Mouse (Mus musculus) liver (tissue): ENCODE measurements around the gene Mov10l1.

Experiments used
- DNase-seq: peaks from one replicate; pipeline ENCODE4 v3.0.0-alpha.2; 2020; ENCODE audit warnings: mixed read lengths

The Mov10l1 gene

DNA sequence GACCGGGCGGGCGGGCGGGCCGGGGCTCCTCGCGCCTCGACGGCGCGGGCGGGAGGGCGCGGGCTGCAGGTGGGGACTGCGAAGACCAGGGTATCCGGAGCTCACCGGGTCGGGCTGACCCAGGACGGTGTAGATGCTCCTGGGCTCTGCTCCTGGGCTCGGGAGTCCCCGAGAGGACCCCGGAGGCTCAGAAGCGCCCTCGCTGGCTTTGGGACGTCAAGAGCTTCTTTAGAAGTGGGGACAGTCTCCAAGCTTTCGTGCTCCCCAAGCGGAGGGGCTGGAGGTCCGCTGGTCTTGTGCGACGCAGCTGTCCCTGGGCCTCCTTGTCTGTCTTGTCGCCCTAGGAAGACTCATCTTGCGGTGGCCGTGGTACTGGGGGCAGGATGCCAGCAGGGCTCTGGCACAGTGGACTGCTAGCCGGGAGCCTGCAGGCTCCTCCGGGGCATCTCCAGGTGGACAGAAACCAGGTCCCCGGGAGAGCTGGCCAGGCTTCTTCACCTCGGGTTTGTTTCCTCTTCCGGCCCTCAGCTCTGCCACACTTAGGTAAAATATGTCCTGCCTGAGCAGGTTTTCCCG, 93.5 kb downstream of the Mov10l1 start:
- peak; percentile 41 for DNase-seq

DNA sequence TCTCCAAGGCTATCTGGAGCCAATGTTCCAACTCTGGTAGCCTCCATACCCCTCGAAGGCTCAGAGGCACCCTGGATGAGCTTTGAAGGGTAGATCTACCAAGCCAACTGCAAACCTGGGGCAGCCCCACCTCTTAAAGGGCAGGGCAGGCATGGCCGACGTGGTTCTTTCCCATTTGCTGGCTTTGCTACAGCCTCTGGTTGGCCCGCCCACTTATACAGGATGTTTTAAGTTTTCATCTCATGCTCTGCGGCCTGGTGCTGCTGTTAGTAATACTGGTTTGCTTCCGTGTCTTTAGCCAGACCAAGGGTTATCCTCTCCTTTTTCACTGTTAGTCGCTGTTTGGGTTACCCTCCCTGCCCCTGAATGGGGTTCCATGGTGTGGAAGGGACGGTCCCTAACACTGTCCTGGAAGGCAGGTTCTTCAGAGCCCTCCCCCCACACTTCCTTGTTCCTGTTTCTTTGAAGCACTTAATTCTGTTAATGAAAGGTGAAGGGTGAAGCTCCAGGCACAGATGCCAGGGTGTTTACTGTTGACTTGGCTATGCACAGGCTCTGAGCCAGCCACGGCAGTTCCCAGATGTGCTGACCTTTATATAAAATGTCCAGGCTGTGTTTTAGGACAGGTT, 95.6 kb downstream of the Mov10l1 start:
- DNase-seq = peak; percentile 71

GRCm38 (mm10) chr15:89083906-89084305, 101.2 kb downstream of the Mov10l1 start:
- DNase-seq = no peak

- no peak for DNase-seq
These were observed 102.1 kb downstream of the Mov10l1 start for GRCm38 (mm10) chr15:89084826-89085225.

- peak; percentile 92 for DNase-seq
These were observed 106.0 kb downstream of the Mov10l1 start, which contains the start of gene Selenoo for GRCm38 (mm10) chr15:89088607-89089247. TSS of gene Selenoo (plus strand) at chr15:89089084.

GRCm38 (mm10) chr15:89089248-89090051, 106.7 kb downstream of the Mov10l1 start:
- peak; percentile 35 for DNase-seq

- no peak for DNase-seq
These were observed 108.0 kb downstream of the Mov10l1 start for GRCm38 (mm10) chr15:89090662-89091061.

- DNase-seq = no peak
These were observed 109.5 kb downstream of the Mov10l1 start for GRCm38 (mm10) chr15:89092181-89092580.

GRCm38 (mm10) chr15:89097450-89097849, 114.7 kb downstream of the Mov10l1 start:
- no peak for DNase-seq

GRCm38 (mm10) chr15:89098616-89099015, 115.9 kb downstream of the Mov10l1 start:
- DNase-seq = no peak

DNA sequence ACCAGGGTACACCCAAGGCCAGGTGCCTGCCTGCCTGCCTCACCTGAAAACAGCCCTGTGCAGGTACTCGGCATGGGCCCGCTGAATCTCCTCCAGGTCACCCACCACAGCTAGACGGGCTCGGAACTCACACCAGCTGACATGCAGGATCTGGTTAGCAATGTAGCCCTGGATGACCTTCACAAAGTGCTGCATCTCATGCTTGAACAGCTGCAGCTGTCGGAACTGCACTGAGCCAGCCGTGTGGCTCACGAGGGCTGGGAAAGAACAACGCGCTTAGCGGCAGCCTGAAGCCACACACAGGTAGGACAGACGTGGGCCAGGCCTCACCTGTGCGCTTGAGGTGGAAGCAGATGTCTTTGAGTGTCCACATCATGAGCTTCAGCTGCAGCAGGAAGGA, 118.1 kb downstream of the Mov10l1 start:
- no peak for DNase-seq

- no peak for DNase-seq
These were observed 119.9 kb downstream of the Mov10l1 start for GRCm38 (mm10) chr15:89102646-89103045.

DNA sequence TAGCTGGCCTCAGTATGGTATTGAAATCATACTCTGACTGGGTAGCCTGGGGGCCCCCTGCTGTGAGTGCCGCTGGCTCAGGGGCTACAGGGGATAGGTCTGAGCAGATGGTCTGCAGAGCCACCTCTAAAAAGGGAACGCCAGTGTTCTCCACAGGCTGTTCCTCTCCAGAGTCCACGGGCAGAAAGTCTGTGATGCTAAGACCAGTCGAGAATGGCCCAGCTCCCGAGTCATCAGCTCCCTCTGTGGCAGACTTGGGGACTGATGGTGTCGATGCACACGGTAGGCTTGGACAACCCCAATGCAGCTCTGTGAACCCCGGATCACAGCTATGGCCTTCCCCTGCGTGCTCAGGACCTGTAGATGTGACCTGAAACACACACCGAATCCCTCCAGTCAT, 121.2 kb downstream of the Mov10l1 start:
- DNase-seq = no peak

DNA sequence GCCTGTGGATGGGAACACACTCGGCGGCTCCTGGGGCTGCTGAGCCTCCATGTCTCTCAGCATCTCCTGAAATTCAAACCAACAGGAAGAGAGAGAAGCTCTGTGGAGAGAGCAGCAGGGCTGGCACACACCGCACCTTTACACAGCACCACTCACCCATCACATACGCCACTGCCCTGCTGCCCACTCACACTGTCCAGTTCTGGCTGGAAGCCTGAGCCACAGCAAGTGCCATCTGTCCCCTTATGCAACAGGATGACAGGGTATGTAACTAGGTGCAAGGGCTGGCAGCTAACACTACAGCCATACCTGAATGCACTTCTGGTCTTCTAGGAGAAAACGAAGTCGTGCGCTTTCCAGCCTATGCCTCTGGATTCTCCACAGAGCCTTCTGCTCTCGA, 121.7 kb downstream of the Mov10l1 start:
- no peak for DNase-seq
